Mouse (Mus musculus): Measurements from ENCODE around the gene Ifit3. TPM values are rescaled to one million over a fixed set of nuclear protein-coding genes. Genes with fewer than 3 reads are reported as not detected.
"Not testable (repeated sequence)": the region's sequence is repeated elsewhere in the genome, so short reads cannot be mapped to it uniquely, and the experiment has no call there.

Ifit3 gene
- polyA plus RNA-seq, 2 experiments = 0.79 to 1.1 TPM

DNA sequence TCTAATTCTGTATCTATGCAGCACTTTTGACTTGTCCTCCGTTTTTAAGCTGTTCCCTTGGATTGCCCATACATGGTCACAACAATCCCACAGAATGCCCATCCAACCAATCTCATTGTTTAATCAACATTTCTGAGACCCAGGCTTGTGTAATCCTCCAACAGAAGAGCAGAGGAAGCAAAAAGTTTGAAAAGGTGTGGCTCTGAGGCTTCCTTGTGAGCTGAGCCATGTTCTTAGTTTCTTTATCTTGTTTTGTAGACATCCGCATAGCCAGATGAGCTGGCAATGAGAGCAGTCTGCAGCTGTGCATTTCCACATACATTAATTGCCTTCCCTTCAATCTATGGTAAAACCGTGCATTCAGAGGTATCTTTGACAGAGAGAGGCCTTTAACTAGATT is 22.1 kb downstream of the Ifit3 start:
- no peak overlapping the region for H3K4me2 ChIP-seq (ENCODE audit: low read depth)
- DNase-seq (ENCODE audit: low read depth in 3 of 3, low spot score in 3 of 3) (no peak), ATAC-seq (ENCODE audit: insufficient read depth) (no peak)
- H3K36me3 ChIP-seq (replicated peaks; ENCODE audit: control insufficient read depth, insufficient read depth, low read depth) = no peaks in the 10 kb centered on the region
- no peaks in the 10 kb centered on the region for H3K9me3 ChIP-seq (ENCODE audit: control insufficient read depth, low read length)
- H3K9ac ChIP-seq (replicated peaks) = no peak overlapping the region
- no peak overlapping the region for H3K4me3 ChIP-seq (ENCODE audit: insufficient read depth in 1 of 2, low read depth in 2 of 2, low read length in 2 of 2)
- no peak overlapping the region for H3K27ac ChIP-seq
- TF ChIP-seq CTCF (IDR thresholded peaks at IDR 0.05; ENCODE audit: low read depth) = no peak
- no peak for TF ChIP-seq EP300 (IDR thresholded peaks at IDR 0.05; ENCODE audit: low read depth)
- no peaks in the 10 kb centered on the region for H3K4me1 ChIP-seq (replicated peaks; ENCODE audit: control insufficient read depth in 2 of 2, insufficient read depth in 2 of 2, low read length in 1 of 2)
- H3K27me3 ChIP-seq (ENCODE audit: control insufficient read depth, insufficient read depth, low read length) = no peaks in the 10 kb centered on the region
- 57% methylated on average over 3 of the region's 3 CpGs for WGBS (ENCODE audit: insufficient replicate concordance)

DNA sequence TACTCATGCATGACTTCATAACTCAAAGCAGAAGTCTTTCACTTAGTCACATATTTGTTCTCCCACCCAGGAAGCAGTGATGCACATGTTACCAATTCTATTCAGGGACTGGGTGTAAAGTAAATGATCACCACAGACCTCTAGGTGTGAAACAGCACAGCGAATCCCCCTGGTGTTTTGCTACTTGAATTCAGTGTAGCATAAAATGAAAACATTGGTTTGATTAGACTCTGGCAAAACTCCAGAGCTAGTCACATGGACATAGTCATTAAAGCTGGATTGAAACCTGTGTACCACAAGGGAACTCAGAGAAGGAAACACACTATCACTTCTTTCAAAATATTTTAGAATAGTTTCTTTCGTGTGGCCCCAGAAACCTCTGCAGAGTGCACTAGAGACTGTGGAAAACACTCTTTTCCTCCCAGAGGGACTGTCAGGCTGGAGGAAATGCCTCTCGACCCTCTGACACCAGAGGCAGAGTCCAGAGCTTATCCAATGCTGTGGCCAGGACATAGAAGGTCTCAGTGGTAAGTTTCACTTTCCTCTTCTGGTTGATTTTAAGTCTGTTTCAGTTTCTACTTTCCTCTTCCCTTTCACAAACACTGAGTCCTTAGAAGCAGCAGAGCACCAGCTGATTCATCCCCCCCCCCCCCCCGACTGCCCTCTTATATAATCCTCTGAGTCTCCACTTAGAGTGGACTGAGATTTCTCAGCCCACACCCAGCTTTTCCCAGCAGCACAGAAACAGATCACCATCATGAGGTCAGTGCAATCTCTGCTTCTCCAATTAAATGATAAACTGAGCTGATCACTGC is 24.1 kb downstream of the Ifit3 start, which contains the start of gene Ifit3b:
Gene Ifit3b, plus strand, starts transcription at position 734 of the 815 bp plus-strand sequence.
- peak; percentile 50 for ATAC-seq (ENCODE audit: insufficient read depth)
- not testable (repeated sequence) for H3K27ac ChIP-seq; H3K4me3 ChIP-seq (ENCODE audit: insufficient read depth in 1 of 2, low read depth in 2 of 2, low read length in 2 of 2); H3K36me3 ChIP-seq (replicated peaks; ENCODE audit: control insufficient read depth, insufficient read depth, low read depth); H3K4me1 ChIP-seq (replicated peaks; ENCODE audit: control insufficient read depth in 2 of 2, insufficient read depth in 2 of 2, low read length in 1 of 2); DNase-seq (ENCODE audit: low read depth in 3 of 3, low spot score in 3 of 3); H3K27me3 ChIP-seq (ENCODE audit: control insufficient read depth, insufficient read depth, low read length); H3K9me3 ChIP-seq (ENCODE audit: control insufficient read depth, low read length); H3K4me2 ChIP-seq (ENCODE audit: low read depth); H3K9ac ChIP-seq (replicated peaks)
- 24% methylated on average over 4 of the region's 4 CpGs for WGBS (ENCODE audit: insufficient replicate concordance)

DNA sequence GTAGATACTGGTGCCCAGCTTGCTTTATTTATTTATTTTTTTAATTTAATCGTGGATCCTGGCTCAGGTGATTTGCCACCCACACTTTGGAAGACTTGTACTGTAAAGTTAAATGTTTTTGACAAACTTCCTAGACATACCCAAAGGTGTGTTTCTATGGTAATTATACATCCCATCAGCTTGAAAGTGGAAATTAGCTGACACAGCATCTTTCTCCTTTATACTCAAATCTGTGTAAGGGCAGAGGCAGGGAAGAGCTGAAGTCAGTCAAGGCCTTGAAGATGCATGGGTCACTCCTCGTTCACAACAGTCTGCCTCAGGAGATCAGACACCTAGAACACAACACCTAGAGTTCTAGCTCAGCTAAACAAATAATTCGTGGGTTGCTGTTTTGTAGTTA is 26.8 kb downstream of the Ifit3 start:
- 41% methylated on average over 3 of the region's 3 CpGs for WGBS (ENCODE audit: insufficient replicate concordance)
- H3K9ac ChIP-seq (replicated peaks); H3K4me3 ChIP-seq (ENCODE audit: insufficient read depth in 1 of 2, low read depth in 2 of 2, low read length in 2 of 2); H3K27me3 ChIP-seq (ENCODE audit: control insufficient read depth, insufficient read depth, low read length); DNase-seq (ENCODE audit: low read depth in 3 of 3, low spot score in 3 of 3); H3K27ac ChIP-seq; ATAC-seq (ENCODE audit: insufficient read depth); H3K4me1 ChIP-seq (replicated peaks; ENCODE audit: control insufficient read depth in 2 of 2, insufficient read depth in 2 of 2, low read length in 1 of 2); H3K4me2 ChIP-seq (ENCODE audit: low read depth); H3K9me3 ChIP-seq (ENCODE audit: control insufficient read depth, low read length); H3K36me3 ChIP-seq (replicated peaks; ENCODE audit: control insufficient read depth, insufficient read depth, low read depth): not testable (repeated sequence)

DNA sequence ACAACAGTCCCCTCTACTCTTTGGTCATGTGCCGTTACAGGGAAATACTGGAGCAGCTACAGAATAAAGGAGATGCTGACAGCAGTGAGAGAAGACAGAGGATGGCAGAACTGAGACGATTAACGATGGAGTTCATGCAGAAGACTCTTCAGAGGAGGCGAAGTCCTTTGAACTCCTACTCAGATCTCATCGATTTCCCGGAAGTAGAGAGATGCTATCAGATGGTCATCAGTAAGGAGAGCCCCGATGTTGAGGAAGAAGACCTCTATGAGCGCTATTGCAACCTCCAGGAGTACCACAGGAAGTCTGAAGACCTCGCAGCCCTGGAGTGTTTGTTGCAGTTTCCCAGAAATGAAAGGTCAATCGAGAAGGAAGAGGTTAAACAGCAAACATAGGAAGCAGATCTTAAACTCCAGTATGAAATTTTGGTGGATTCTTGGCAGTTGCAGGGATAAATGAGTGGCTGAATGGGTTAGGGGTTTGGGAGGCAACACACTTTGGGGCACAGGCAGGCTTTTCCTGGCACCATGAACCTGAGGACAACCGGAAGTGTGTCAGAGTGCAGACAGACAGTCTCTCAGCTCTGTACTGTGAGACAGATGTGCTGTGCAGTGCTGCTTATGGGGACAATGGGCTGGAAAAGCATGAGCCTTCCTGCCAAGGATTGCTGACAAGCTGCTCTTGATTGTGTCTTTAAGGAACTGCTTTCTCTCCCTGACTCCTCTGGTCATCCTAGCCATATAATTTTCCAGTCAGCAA is 29.1 kb downstream of the Ifit3 start:
- H3K36me3 ChIP-seq (replicated peaks; ENCODE audit: control insufficient read depth, insufficient read depth, low read depth); ATAC-seq (ENCODE audit: insufficient read depth); H3K27me3 ChIP-seq (ENCODE audit: control insufficient read depth, insufficient read depth, low read length); H3K9ac ChIP-seq (replicated peaks); H3K4me2 ChIP-seq (ENCODE audit: low read depth); DNase-seq (ENCODE audit: low read depth in 3 of 3, low spot score in 3 of 3); H3K9me3 ChIP-seq (ENCODE audit: control insufficient read depth, low read length); H3K4me1 ChIP-seq (replicated peaks; ENCODE audit: control insufficient read depth in 2 of 2, insufficient read depth in 2 of 2, low read length in 1 of 2); H3K27ac ChIP-seq; H3K4me3 ChIP-seq (ENCODE audit: insufficient read depth in 1 of 2, low read depth in 2 of 2, low read length in 2 of 2): not testable (repeated sequence)
- 63% methylated on average over 5 of the region's 11 CpGs for WGBS (ENCODE audit: insufficient replicate concordance)

DNA sequence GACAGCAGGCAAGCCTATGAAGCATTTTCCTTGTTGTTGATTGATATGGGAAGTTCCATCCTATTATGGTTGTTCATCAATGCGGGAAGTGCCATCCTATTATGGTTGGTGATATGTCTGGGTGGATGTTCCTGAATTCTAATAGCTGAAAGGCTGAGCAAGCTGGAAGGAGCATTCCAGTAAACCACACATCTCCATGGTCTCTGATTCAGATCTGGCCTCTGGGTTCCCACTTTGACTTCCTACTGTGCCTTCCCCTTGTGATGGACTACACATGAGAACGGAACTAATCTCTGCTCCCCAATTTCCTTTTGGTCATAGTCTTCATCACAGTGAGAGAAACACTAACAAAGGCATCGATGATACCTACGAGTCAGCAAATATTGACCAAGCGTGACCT is 37.5 kb downstream of the Ifit3 start:
- DNase-seq (ENCODE audit: low read depth in 3 of 3, low spot score in 3 of 3) (no peak), ATAC-seq (ENCODE audit: insufficient read depth) (no peak)
- Histone ChIP-seq H3K4me3 (ENCODE audit: insufficient read depth in 1 of 2, low read depth in 2 of 2, low read length in 2 of 2) (no peak overlapping the region), H3K4me2 (ENCODE audit: low read depth) (no peak overlapping the region), H3K4me1 (replicated peaks; ENCODE audit: control insufficient read depth in 2 of 2, insufficient read depth in 2 of 2, low read length in 1 of 2) (no peaks in the 10 kb centered on the region), H3K9ac (replicated peaks) (no peak overlapping the region), H3K27me3 (ENCODE audit: control insufficient read depth, insufficient read depth, low read length) (no peaks in the 10 kb centered on the region), H3K27ac (no peak overlapping the region), H3K9me3 (ENCODE audit: control insufficient read depth, low read length) (no peaks in the 10 kb centered on the region), H3K36me3 (replicated peaks; ENCODE audit: control insufficient read depth, insufficient read depth, low read depth) (no peaks in the 10 kb centered on the region)
- WGBS (ENCODE audit: insufficient replicate concordance) = 66% methylated on average over 5 of the region's 5 CpGs
- no peak for TF ChIP-seq CTCF (IDR thresholded peaks at IDR 0.05; ENCODE audit: low read depth)
- no peak for TF ChIP-seq EP300 (IDR thresholded peaks at IDR 0.05; ENCODE audit: low read depth)

Measured in liver, embryonic 14.5 days (tissue).